ENCODE assay signal across 9 mouse cellular contexts in genomic region chr13:76579414-76579813, GRCm38 (mm10).
A peak's percentile ranks its signal among the peaks of the same experiment; 100 is the strongest.
DNase-seq lines count a peak whose midpoint lies in the region; ATAC-seq lines count a peak whose summit lies in the region.
"Had no signal": no experiment of that assay in that cellular context is flagged by ENCODE, and none has a peak within 500 bp of the region (broad histone marks: within the 10 kb centered on the region; RNA-seq: fewer than 3 reads in every experiment).

No protein-coding gene starts in this region.

- H3K27me3 ChIP-seq in heart, embryonic 11.5 days (ENCODE audit: control insufficient read depth, insufficient read depth, low read length): no peaks in the 10 kb centered on the region
- H3K27me3 ChIP-seq in liver, embryonic 13.5 days: no peaks in the 10 kb centered on the region
- no peaks in the 10 kb centered on the region for H3K27me3 ChIP-seq in midbrain, embryonic 14.5 days (ENCODE audit: control insufficient read depth, insufficient read depth, low read length)
- H3K27me3 ChIP-seq: limb, embryonic 15.5 days had no signal

- no peaks in the 10 kb centered on the region for H3K36me3 ChIP-seq in heart, embryonic 11.5 days (ENCODE audit: control insufficient read depth, insufficient read depth, low read length)
- no peaks in the 10 kb centered on the region for H3K36me3 ChIP-seq in liver, embryonic 13.5 days
- H3K36me3 ChIP-seq in midbrain, embryonic 14.5 days (ENCODE audit: control insufficient read depth, insufficient read depth, low read length): no peaks in the 10 kb centered on the region
- H3K36me3 ChIP-seq: limb, embryonic 15.5 days had no signal

- H3K9me3 ChIP-seq in heart, embryonic 11.5 days (replicated peaks; ENCODE audit: control insufficient read depth, low read length): no peaks in the 10 kb centered on the region
- no peaks in the 10 kb centered on the region for H3K9me3 ChIP-seq in liver, embryonic 13.5 days (replicated peaks)
- H3K9me3 ChIP-seq in midbrain, embryonic 14.5 days (ENCODE audit: control insufficient read depth, low read length): no peaks in the 10 kb centered on the region
- H3K9me3 ChIP-seq: limb, embryonic 15.5 days had no signal

- no peak overlapping the region for H3K9ac ChIP-seq in heart, embryonic 11.5 days (ENCODE audit: low read depth, low read length)
- no peak overlapping the region for H3K9ac ChIP-seq in liver, embryonic 13.5 days
- no peak overlapping the region for H3K9ac ChIP-seq in midbrain, embryonic 14.5 days (replicated peaks; ENCODE audit: low read length)
- H3K9ac ChIP-seq: limb, embryonic 15.5 days had no signal

- ATAC-seq in heart, embryonic 11.5 days (replicated peaks; ENCODE audit: insufficient number of reproducible peaks, low FRiP score, low TSS enrichment): no peak
- peak; percentile 93 for ATAC-seq in frontal cortex, adult (ENCODE audit: low TSS enrichment)
- ATAC-seq in liver, embryonic 13.5 days (ENCODE audit: low read depth): peak; percentile 54; the same call in 1 of the 2 replicates
- ATAC-seq in midbrain, embryonic 14.5 days (ENCODE audit: low FRiP score, low TSS enrichment): no peak

- H3K4me3 ChIP-seq in heart, embryonic 11.5 days (ENCODE audit: low read depth, low read length): no peak overlapping the region
- H3K4me3 ChIP-seq in liver, embryonic 13.5 days (replicated peaks): no peak overlapping the region
- no peak overlapping the region for H3K4me3 ChIP-seq in midbrain, embryonic 14.5 days (replicated peaks; ENCODE audit: low read depth, low read length)
- H3K4me3 ChIP-seq: limb, embryonic 15.5 days had no signal

- 24% methylated on average over 5 of the region's 5 CpGs for WGBS in heart, embryonic 11.5 days (ENCODE audit: insufficient replicate concordance)
- WGBS in liver, embryonic 13.5 days (ENCODE audit: insufficient replicate concordance): 8% methylated on average over 5 of the region's 5 CpGs
- 47% methylated on average over 5 of the region's 5 CpGs for WGBS in midbrain, embryonic 14.5 days

- H3K4me1 ChIP-seq in heart, embryonic 11.5 days (ENCODE audit: control insufficient read depth, insufficient read depth, low read length): no peaks in the 10 kb centered on the region
- H3K4me1 ChIP-seq in liver, embryonic 13.5 days (replicated peaks): no peaks in the 10 kb centered on the region
- no peaks in the 10 kb centered on the region for H3K4me1 ChIP-seq in midbrain, embryonic 14.5 days (ENCODE audit: control insufficient read depth, insufficient read depth, low read length)
- H3K4me1 ChIP-seq: limb, embryonic 15.5 days had no signal

- no peak overlapping the region for H3K4me2 ChIP-seq in heart, embryonic 11.5 days
- H3K4me2 ChIP-seq in liver, embryonic 13.5 days: no peak overlapping the region
- H3K4me2 ChIP-seq in midbrain, embryonic 14.5 days (ENCODE audit: low read length): no peak overlapping the region
- H3K4me2 ChIP-seq: limb, embryonic 15.5 days had no signal

- no peak overlapping the region for H3K27ac ChIP-seq in heart, embryonic 11.5 days (ENCODE audit: low read depth, low read length)
- no peak overlapping the region for H3K27ac ChIP-seq in liver, embryonic 13.5 days
- no peak overlapping the region for H3K27ac ChIP-seq in midbrain, embryonic 14.5 days (replicated peaks; ENCODE audit: low read depth, low read length)
- H3K27ac ChIP-seq: limb, embryonic 15.5 days had no signal

- peak; percentile 25 to 57 for DNase-seq in heart, adult 18-20 months
- peak; percentile 40 for DNase-seq in CD4-positive helper T cell, adult 2 months (ENCODE audit: low read depth, low spot score)
- no peak for DNase-seq in liver, embryonic 13.5 days
- peak; percentile 27 to 30 for DNase-seq in right cerebral cortex, postnatal 10 days (ENCODE audit: low spot score in 2 of 2)
- no peak for DNase-seq in midbrain, embryonic 14.5 days
- no peak for DNase-seq in Muller cell, postnatal 12 days (ENCODE audit: inconsistent ontology term)

Comparison
In these comparisons a context has a peak if more than half of its experiments do, and no peak if none do; other contexts are left out.
1. DNase-seq: peak in heart, adult 18-20 months (2 of 2), CD4-positive helper T cell, adult 2 months (single experiment) and right cerebral cortex, postnatal 10 days (2 of 2); none in liver, embryonic 13.5 days (single experiment), midbrain, embryonic 14.5 days (single experiment) and Muller cell, postnatal 12 days (single experiment).
2. ATAC-seq: peak in frontal cortex, adult (single experiment) and liver, embryonic 13.5 days (single experiment); none in heart, embryonic 11.5 days (single experiment) and midbrain, embryonic 14.5 days (single experiment).